Mouse (Mus musculus) megakaryocyte-erythroid progenitor cell, adult 5-6 weeks (primary cell): ENCODE results near the gene AC161166.1. TPM values are rescaled to one million over a fixed set of nuclear protein-coding genes. Genes with fewer than 3 reads are reported as not detected.
"Not testable (repeated sequence)": the region's sequence is repeated elsewhere in the genome, so short reads cannot be mapped to it uniquely, and the experiment has no call there.

Source experiments
- ATAC-seq: replicated peaks from 2 replicates; pipeline ENCODE4 v1.8.0; 2016; ENCODE audit warnings: mild to moderate bottlenecking, inconsistent platforms; ENCODE audit not compliant: severe bottlenecking, poor library complexity, low FRiP score, low TSS enrichment
- total RNA-seq, 2 experiments: library from RNA; stranded (forward) in 1 of 2; stranded (reverse) in 1 of 2; fragments of 200-1000, 215-1000 nt in 1 of 2; fragments of >200 nt in 1 of 2; fragmentation: Nextera tagmentation in 1 of 2; gene quantifications; 2 replicates each; pipeline ENCODE4 v1.2.3; 2014 to 2017

Gene AC161166.1
- total RNA-seq, 2 experiments from 2014 or later = not detected

DNA sequence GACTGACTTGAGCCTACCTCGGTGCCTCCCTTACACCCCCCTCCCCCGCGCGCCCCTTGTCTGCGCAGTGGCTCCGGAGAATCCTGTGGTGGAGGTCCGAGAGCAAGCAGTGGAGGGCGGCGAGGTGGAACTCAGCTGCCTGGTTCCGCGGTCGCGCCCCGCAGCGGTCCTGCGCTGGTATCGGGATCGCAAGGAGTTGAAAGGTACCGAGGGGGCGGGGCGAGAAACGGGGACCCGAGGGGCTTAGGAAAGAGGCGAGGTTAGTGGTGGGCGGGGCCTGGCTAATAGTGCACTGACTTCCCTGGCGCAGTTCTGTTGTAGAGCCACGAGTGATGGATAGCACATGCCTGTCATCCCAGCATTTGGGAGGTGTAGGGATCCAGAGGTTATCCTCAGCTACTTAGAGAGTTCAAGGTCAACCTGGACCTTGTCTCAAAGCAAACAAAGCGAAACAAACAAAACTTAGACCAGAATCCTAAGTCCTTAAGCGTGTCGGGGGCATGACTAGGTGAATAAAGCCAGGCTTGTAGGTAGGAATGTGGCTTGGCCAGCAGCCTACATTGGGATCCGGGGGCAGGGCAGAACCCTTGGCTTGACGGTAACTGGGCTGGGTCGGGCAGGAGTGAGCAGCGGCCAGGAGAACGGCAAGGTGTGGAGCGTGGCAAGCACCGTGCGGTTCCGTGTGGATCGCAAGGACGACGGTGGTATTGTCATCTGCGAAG is 12.2 kb downstream of the AC161166.1 start:
- ATAC-seq = 0 out of 2 replicates have a peak, but pooled peaks have one; percentile 45

DNA sequence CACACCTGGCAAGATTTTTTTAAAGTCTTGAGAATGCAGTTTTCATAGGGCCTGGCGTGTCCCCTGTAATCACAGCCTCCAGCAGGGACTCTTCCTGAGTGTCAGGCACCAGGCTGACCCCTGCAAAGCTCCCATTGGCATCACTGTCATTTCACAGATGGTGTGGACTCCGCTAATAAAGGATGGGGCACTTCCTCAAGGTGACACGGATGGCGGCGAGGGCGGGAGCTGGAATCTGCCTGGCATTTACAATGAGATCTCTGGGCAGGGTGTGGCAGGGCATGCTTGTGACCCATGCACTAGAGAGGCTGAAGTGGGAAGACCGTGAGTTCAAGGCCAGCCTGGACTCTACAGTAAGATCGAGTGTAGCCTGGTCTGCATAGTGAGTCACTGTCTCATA is 24.0 kb downstream of the AC161166.1 start:
- ATAC-seq = no peak

DNA sequence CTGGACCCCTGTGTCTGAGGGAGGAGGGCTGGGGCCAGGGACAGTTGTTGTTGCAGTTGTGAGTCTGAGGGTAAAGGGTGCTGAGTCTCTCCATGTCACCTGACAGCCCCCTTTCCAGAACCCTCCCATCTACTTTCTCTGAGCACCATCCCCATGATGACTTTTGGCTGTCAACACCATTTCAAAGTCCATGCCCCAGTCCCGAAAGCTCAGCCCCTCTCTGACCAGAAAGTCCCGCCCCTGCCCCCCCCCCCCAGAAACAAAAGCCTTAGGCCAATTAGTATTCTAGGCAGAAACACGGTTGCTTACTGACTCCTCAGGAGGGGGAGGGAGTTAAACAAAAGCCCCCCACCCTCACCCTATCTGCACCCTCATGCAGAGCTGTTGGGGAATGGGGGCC is 24.9 kb downstream of the AC161166.1 start:
- ATAC-seq = no peak

DNA sequence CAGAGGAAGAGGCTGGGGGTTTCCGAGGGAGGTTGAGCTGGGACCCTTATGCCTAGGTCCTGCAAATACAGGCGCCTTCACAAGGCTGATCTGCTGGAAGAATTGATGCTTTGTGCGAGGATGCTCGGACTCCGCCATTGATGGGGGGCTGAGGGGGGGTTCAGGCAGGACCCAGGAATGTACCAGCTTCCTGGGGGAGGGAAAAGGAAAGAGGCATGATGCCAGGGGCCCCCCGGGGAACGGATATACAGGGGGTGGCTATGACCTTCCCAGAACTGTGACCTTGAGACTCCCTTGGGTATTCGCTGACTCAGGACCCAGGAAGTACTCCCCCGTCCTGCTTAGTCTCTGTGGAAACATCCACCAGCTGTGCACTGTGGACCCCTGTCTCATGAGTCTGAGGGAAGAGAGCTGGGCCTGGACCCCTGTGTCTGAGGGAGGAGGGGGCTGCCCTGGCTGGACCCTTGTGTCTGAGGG is 25.6 kb downstream of the AC161166.1 start:
- no peak for ATAC-seq

DNA sequence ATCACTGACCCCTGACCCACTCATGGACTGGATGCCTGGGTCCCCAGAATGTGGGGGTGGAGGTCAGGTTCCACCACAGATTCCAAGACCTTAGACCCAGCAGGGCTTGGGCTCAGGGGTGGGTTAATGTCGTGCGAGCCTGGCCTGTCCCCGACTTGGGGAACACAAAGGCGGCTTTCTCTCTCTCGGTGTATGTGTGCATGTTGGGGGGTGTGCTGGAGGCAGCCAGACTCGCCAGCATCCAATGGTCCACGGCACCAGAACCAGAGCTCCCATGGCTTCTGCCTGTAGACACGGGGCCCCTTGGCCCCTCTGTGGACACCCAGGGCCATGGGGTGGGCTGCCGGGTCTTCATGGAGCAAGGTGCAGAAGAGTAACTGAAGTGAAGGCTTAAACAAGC is 26.8 kb downstream of the AC161166.1 start:
- no peak for ATAC-seq

DNA sequence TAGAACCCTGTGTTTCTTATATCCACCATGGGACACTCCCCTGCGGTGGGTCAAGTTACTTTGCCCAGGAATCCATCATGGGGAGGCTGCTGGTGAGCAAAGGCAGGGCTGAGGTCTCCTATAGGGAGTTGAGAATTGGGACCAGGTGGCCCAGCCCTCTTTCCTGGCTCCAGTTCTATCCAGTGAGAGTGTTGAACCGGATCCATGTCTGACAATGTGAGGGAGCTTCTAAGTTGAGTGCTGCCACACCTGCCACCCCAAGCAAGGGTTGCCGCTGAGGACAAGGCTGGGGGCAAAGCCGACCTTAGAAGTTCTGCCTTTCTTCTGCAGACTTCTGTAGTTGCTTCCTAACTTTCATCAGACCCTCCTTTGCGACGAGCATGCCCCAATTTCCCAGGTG is 29.0 kb downstream of the AC161166.1 start:
- not testable (repeated sequence) for ATAC-seq

DNA sequence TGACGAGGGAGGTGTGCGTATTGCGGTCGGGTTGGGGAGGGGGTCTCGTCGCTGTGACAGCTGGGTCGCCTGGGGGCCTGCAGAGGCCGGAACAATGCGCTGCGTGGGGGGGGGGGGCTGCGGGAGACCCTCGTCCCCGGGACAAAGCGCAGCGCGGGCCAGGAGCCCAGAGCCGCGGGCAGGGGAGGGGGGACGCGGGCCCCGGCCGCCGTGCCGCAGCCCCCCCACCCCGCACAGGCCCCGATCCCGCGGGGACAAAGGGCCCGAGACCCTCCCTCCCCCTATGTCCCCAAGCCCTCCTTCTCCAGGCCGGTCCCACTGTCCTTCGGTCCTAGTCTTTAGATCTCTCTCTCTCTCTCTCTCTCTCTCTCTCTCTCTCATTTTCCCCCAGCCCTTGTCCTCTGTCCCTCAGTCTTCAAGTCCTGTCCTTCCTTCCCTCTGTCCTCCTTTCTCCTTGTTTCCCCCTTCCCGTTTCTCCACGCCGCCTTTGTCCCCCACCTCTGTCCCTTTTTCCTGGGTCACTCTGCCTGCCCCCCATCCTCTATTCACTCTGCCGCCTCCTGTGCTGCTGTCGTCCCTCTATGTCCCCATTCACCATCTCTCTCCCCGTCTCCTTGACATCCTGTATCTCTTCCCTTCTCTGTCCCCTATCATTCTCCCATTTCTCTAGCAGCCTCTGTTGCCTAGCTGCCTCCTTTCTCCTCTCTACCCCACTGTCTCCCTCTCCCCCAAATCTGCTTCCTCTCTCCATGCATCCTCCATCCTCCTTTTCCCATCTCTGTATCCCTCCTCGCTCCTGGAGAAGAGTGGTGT is 29.8 kb downstream of the AC161166.1 start:
- ATAC-seq = no peak

DNA sequence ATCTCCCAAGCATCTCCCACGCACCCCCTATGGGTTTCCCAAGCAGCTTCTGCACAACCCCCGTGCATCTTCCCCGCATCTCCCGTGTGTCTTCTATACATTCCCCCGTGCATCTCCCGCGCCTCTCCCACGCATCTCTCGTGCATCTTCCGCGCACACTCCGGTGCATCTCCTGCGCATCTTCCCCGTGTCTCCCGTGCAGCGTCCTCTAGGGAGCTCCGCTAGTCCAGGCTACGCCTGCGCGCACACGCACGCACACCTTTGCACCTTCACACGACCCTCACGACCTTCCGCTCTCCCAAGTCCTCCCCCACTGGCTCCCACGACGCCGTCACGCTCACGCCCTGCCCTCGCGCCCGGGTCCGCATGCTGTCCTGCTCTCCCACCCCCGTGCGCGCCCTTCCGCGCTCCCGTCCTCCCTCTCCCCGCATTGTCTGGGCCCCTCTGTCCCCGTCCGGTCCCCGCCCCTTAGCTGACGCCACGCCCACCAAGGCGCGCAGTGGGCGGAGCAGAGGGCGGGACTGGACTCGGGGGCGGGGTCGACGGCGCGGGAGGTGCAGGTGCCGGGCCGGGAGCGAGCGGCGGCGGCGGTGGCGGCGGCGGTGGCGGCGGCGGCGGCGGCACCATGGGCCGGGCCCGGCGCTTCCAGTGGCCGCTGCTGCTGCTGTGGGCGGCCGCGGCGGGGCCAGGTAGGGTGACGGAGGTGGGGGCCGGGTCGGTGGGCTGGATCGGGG is 30.6 kb downstream of the AC161166.1 start, which contains the start of gene Cadm4:
Cadm4 (plus strand) TSS at position 550 of the 734 bp plus-strand sequence.
- peak; percentile 89 for ATAC-seq

DNA sequence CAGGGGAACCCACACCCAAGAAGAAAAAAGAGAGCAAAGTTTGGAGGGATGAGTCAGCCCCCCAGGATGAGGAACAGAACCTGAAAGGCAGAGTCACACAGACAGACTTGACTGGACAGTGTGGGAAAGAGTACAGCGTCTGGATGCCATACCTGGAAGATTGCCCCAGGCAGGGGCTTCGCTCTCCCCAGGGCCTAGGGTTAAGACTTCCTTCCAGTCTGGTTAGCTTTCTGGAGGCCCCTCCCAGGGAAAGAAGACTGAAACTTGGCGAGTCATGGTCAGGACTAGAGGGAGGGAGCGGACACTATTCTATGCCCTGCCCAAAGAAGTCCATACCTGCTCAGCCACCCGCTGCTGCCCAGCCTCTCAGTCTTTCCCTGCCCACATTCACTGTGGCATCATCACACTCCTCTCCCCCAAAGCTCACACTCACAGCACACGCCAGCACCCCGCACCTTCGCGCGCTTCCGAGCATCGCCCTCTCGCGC is 31.2 kb downstream of the AC161166.1 start:
- no peak for ATAC-seq

DNA sequence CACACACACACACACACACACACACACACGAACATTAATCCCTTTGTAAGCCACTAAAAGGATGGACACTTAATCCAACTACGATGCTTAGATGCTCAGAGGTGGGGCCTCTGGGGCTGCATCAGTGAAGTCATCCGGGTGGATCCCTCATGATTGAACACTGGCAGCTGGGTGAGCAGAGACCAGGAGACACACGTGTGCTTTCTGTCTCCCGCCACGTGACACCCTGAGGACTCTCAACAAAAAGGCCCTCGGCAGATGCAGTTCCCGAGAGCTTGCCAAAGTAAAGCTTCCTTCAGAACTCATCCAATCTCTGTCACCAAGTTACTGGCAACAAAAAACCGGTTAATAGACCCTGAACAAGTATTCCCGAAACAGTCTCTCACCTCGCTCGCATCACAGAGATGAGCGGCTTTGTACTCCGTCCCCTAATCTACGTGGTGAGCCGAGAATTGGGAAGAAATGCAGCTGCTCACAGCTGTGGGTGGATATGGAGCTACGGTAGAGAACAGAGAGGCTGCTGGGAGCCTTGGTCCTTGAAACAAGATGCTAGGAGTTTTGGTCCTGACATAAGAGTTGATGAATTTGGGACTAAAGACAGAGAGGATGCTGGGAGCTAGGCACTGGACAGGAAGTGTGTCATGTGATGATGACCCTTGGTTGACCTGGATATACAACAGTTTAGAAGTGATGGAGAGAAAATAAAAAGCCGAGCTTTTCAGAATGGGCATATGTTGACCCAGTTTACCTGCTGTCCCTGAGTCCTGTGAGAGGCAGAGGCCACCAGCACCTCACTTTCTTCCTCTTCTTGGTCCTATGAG is 31.9 kb downstream of the AC161166.1 start:
- no peak for ATAC-seq

DNA sequence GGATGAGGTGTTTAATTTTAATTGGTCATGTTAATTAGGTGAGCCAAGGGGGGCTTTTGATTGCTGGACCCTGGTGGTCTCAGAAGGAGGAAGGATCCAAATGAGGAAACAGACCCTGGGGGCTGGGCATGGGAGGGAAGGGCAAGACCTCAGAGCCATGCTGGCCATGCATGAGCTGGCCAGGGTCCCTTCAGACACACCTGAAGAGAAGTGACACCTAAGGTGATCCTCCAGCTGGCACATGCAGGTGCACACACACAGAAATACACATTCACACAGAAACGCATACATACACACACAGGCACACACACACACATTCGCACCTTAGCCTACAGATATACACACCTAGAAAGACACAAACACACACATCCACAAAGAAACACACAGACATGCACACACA is 32.6 kb downstream of the AC161166.1 start:
- no peak for ATAC-seq

DNA sequence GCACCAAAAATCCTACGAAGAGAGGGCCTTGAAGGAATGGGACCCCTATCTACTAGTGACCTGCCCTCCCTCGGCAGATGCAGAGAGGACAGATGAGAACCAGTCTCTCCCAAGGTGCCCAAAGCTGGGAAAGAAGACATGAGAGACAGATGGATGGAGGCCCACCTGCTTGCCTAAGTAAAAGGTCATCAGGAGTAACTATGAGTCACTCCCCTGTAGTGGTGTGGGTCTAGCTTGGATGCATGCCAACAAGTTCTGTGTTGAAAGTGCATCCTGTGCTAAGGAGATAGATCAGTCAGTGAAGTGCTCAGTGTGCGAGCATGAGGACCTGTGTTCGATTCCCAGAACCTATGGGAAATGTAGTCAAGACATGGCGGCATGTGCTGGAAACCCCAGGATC is 33.3 kb downstream of the AC161166.1 start:
- ATAC-seq = no peak

DNA sequence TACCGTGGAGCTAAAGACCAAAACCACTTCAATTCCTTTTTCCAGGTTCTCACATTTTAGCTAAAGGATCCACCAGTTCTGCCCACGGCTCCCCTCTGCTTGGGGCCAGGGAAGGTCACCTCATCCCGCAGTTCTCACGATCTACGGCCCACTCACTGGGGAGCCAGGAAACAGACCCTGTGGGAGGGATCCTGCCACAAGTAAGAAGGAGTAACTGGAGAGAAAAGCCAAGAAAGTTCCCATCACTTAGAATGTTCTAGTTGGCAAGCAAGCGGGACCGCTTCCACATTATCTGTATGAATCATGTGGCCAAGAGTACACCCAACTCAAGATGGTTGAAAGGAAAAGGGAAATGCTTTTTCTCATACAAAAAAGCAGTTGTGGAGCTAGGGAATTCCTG is 35.4 kb downstream of the AC161166.1 start:
- ATAC-seq = no peak

DNA sequence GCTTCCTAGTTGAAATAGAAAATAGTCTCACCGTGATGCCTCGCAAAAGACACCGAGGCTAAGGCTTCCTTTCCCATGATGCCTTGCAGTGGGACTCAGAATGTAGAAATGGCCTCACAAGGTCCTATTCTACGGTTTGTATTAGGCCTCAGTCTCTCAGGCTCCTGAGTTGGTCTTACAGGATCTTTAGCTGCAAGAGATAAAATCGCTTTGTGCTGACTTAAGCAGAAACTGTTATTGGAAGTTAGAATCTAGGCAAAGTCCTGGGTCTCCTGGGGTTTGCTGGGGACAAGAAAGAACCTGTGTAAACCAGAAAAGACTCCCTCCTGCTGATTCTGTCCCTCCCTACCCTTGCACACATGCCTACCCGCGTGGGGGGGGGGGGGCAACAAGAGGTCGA is 35.9 kb downstream of the AC161166.1 start:
- no peak for ATAC-seq

DNA sequence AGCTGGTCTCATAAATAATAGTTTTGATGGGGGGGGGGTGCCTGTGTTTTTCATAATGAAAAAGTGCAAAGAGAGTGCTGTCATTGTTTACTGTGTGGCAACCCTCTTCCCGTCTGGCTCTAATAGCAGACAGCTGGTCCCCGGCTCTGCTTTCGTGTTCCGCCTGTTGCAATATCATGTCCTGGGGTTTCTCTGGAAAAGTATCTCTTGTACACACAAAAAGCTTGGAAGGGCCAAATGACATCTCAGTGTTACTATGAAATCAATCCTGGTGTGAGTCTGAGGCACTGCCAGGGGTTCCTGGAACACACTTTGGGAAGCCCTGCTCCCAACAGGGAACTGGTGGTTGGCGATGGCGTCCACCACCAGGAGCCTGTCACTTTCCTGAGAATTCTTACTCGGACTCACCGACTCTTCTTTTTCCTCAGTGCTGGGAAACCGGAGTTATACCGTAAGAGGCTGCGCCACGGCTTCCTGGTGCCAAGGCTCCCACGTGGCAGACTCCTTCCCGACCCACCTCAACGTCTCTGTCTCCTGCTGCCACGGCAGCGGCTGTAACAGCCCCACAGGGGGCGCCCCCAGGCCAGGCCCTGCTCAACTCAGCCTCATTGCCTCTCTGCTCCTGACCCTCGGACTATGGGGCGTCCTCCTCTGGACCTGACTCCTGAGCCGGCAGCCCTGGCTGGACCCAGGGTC is 37.3 kb downstream of the AC161166.1 start:
- no peak for ATAC-seq

DNA sequence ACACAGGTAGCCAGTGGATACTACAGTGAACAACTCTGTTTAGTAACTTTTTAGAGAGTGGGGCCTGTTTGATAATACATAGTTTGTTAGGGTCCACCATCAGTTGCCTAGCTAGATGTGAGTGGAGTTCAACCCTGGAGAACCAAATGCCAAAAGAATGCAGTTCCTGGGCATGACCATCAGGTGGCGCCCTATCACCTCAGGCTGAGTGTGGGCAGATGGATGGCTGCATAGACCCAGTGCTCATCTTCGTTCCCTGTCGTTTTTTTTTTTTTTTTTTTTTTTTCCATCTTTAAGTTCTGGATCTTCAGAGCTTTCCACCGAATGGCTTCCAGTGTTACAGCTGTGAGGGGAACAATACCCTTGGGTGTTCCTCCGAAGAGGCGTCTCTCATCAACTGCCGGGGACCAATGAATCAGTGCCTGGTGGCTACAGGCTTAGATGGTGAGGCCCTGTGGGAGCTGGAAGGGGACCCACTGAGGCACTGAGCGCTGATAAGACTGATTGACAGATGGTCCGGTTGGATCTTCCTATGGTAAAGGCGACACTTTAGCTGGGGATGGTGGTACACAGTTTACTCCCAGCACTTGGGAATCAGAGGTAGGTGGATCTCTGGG is 38.2 kb downstream of the AC161166.1 start:
- ATAC-seq = peak; percentile 75

DNA sequence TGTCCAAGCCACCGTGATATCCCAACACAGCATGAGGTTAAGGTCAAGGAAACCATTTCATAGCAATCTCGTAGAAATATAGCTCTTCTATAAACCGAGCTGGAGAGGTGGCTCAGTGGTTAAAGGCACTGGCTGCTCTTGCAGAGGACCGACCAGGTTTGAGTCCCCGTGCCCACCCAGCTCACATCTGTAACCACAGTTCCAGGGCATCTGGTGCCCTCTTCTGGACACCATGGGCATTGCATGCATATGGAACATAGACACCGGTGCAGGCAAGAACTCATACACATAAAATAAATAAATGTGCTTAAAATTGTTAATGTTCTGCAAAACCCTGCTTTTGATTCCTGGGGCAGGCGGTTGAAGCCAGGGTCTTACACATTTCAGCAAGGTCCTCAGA is 39.3 kb downstream of the AC161166.1 start:
- peak; percentile 58 for ATAC-seq

DNA sequence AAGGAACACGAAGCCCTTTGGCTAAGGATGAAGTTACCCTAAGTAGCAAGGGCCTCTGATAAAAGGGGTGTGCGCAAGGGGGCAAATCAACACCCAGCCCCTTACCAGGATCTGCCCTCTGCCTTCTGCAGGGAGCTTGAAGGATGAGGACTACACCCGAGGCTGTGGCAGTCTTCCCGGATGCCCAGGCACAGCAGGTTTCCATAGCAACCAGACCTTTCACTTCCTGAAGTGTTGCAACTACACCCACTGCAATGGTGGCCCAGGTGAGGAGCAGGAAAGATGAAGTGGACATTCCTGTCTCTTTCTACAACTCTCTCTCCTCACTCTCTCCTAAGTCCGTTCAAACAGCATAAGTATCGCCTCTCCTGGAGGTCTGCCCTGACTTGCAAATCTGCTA is 39.8 kb downstream of the AC161166.1 start:
- ATAC-seq = no peak
